Mouse (Mus musculus): ENCODE measurements at regions not wholly inside any gene's neighbourhood (a gene's known extent, or its start where the extent isn't known, plus 50 kb on each side); places are given as distances from the start of the nearest gene placed in this dataset.

DNA sequence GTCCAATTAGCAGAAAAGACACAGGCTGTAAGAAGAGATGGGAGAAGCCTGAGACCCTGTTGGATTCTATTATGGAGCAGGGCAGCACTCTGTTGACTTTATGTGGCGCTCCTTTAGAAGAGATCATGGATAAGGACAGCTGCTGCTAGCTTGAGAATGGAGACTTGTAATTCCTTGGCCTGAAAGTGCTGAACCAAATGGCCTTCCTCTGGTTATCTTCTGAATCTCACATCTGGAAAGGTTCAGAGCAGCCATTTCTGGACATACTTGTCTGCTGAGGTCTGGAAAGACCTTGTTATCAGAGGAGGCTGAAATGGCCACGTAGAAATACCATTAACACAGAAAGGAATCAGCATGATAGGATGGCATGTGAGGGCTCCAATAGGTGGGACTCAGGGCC is 59.5 kb upstream of the Tnp1 start:
- no peak for TF ChIP-seq CTCF (conservative IDR thresholded peaks at IDR 0.05; ENCODE audit: insufficient read depth, insufficient read length, low read depth, low read length)
- no peak for TF ChIP-seq POLR2A (IDR thresholded peaks at IDR 0.05; ENCODE audit: low read depth, low read length)
